Mouse (Mus musculus): ENCODE results near the gene Tenm3. TPM values are rescaled to one million over a fixed set of nuclear protein-coding genes. Genes with fewer than 3 reads are reported as not detected.
A peak's percentile ranks its signal among the peaks of the same experiment; 100 is the strongest.

The Tenm3 gene
- polyA plus RNA-seq, 1 experiment from 2014 or later = 49.8 TPM

GRCm38 (mm10) chr8:48310240-48310849 is 533.4 kb downstream of the Tenm3 start:
- no peak overlapping the region for H3K4me2 ChIP-seq (replicated peaks; ENCODE audit: low read depth, low read length)
- H3K4me1 ChIP-seq (replicated peaks; ENCODE audit: control insufficient read depth, insufficient read depth, low read length) = peaks cover 4% of the 10 kb centered on the region; the same call in 1 of the 2 replicates
- H3K27ac ChIP-seq (ENCODE audit: low read depth, low read length) = peak overlapping the region; percentile 17; the same call in 1 of the 2 replicates
- H3K9ac ChIP-seq (ENCODE audit: low read depth, low read length) = no peak overlapping the region
- H3K9me3 ChIP-seq (ENCODE audit: control insufficient read depth, low read length) = no peaks in the 10 kb centered on the region
- no peak overlapping the region for H3K4me3 ChIP-seq (ENCODE audit: low read depth, low read length)
- DNase-seq (ENCODE audit: low spot score) = peak; percentile 38
- WGBS = 51% methylated on average over 10 of the region's 10 CpGs
- H3K27me3 ChIP-seq (ENCODE audit: control insufficient read depth, insufficient read depth, low read length) = no peaks in the 10 kb centered on the region
- H3K36me3 ChIP-seq (ENCODE audit: control insufficient read depth, insufficient read depth, low read length) = no peaks in the 10 kb centered on the region
- 0 out of 2 replicates have a peak, but pooled peaks have one; percentile 41 for ATAC-seq (ENCODE audit: low FRiP score)

GRCm38 (mm10) chr8:48309191-48309987 is 534.4 kb downstream of the Tenm3 start:
- Histone ChIP-seq H3K4me3 (ENCODE audit: low read depth, low read length) (no peak overlapping the region), H3K27me3 (ENCODE audit: control insufficient read depth, insufficient read depth, low read length) (no peaks in the 10 kb centered on the region), H3K4me2 (replicated peaks; ENCODE audit: low read depth, low read length) (no peak overlapping the region), H3K27ac (ENCODE audit: low read depth, low read length) (no peak overlapping the region), H3K9ac (ENCODE audit: low read depth, low read length) (no peak overlapping the region), H3K36me3 (ENCODE audit: control insufficient read depth, insufficient read depth, low read length) (no peaks in the 10 kb centered on the region), H3K9me3 (ENCODE audit: control insufficient read depth, low read length) (no peaks in the 10 kb centered on the region), H3K4me1 (replicated peaks; ENCODE audit: control insufficient read depth, insufficient read depth, low read length) (peaks cover 4% of the 10 kb centered on the region; the same call in 1 of the 2 replicates)
- peak; percentile 25 for DNase-seq (ENCODE audit: low spot score)
- peak; percentile 67; the same call in 1 of the 2 replicates for ATAC-seq (ENCODE audit: low FRiP score)
- 57% methylated on average over 16 of the region's 16 CpGs for WGBS

GRCm38 (mm10) chr8:48304224-48304623 is 539.5 kb downstream of the Tenm3 start:
- whole genome bisulfite sequencing = 76% methylated on average over 7 of the region's 7 CpGs
- Histone ChIP-seq H3K36me3 (ENCODE audit: control insufficient read depth, insufficient read depth, low read length) (no peaks in the 10 kb centered on the region), H3K27ac (ENCODE audit: low read depth, low read length) (no peak overlapping the region), H3K9me3 (ENCODE audit: control insufficient read depth, low read length) (no peaks in the 10 kb centered on the region), H3K27me3 (ENCODE audit: control insufficient read depth, insufficient read depth, low read length) (no peaks in the 10 kb centered on the region), H3K4me2 (replicated peaks; ENCODE audit: low read depth, low read length) (no peak overlapping the region), H3K4me1 (replicated peaks; ENCODE audit: control insufficient read depth, insufficient read depth, low read length) (no peaks in the 10 kb centered on the region), H3K4me3 (ENCODE audit: low read depth, low read length) (no peak overlapping the region), H3K9ac (ENCODE audit: low read depth, low read length) (no peak overlapping the region)
- DNase-seq (ENCODE audit: low spot score) (no peak), ATAC-seq (ENCODE audit: low FRiP score) (no peak)

- H3K4me1 ChIP-seq (replicated peaks; ENCODE audit: control insufficient read depth, insufficient read depth, low read length) = no peaks in the 10 kb centered on the region
- no peak overlapping the region for H3K9ac ChIP-seq (ENCODE audit: low read depth, low read length)
- ATAC-seq (ENCODE audit: low FRiP score) (peak; percentile 49; the same call in 1 of the 2 replicates), DNase-seq (ENCODE audit: low spot score) (peak; percentile 27)
- H3K27me3 ChIP-seq (ENCODE audit: control insufficient read depth, insufficient read depth, low read length) = no peaks in the 10 kb centered on the region
- 61% methylated on average over 12 of the region's 12 CpGs for WGBS
- H3K27ac ChIP-seq (ENCODE audit: low read depth, low read length) = no peak overlapping the region
- no peaks in the 10 kb centered on the region for H3K36me3 ChIP-seq (ENCODE audit: control insufficient read depth, insufficient read depth, low read length)
- H3K4me3 ChIP-seq (ENCODE audit: low read depth, low read length) = no peak overlapping the region
- no peaks in the 10 kb centered on the region for H3K9me3 ChIP-seq (ENCODE audit: control insufficient read depth, low read length)
- no peak overlapping the region for H3K4me2 ChIP-seq (replicated peaks; ENCODE audit: low read depth, low read length)
Measured at GRCm38 (mm10) chr8:48300613-48301037, 543.1 kb downstream of the Tenm3 start.

GRCm38 (mm10) chr8:48300061-48300460 is 543.7 kb downstream of the Tenm3 start:
- ATAC-seq (ENCODE audit: low FRiP score) = no peak
- Histone ChIP-seq H3K4me3 (ENCODE audit: low read depth, low read length) (no peak overlapping the region), H3K4me2 (replicated peaks; ENCODE audit: low read depth, low read length) (no peak overlapping the region), H3K27ac (ENCODE audit: low read depth, low read length) (no peak overlapping the region), H3K9ac (ENCODE audit: low read depth, low read length) (no peak overlapping the region), H3K9me3 (ENCODE audit: control insufficient read depth, low read length) (no peaks in the 10 kb centered on the region), H3K4me1 (replicated peaks; ENCODE audit: control insufficient read depth, insufficient read depth, low read length) (no peaks in the 10 kb centered on the region), H3K27me3 (ENCODE audit: control insufficient read depth, insufficient read depth, low read length) (no peaks in the 10 kb centered on the region), H3K36me3 (ENCODE audit: control insufficient read depth, insufficient read depth, low read length) (no peaks in the 10 kb centered on the region)
- DNase-seq (ENCODE audit: low spot score) = no peak
- 53% methylated on average over 8 of the region's 8 CpGs for WGBS

- H3K27ac ChIP-seq (ENCODE audit: low read depth, low read length) = no peak overlapping the region
- H3K9me3 ChIP-seq (ENCODE audit: control insufficient read depth, low read length) = no peaks in the 10 kb centered on the region
- no peak for ATAC-seq (ENCODE audit: low FRiP score)
- no peaks in the 10 kb centered on the region for H3K27me3 ChIP-seq (ENCODE audit: control insufficient read depth, insufficient read depth, low read length)
- DNase-seq (ENCODE audit: low spot score) = no peak
- H3K36me3 ChIP-seq (ENCODE audit: control insufficient read depth, insufficient read depth, low read length) = no peaks in the 10 kb centered on the region
- H3K4me2 ChIP-seq (replicated peaks; ENCODE audit: low read depth, low read length) = no peak overlapping the region
- H3K4me3 ChIP-seq (ENCODE audit: low read depth, low read length) = no peak overlapping the region
- H3K9ac ChIP-seq (ENCODE audit: low read depth, low read length) = no peak overlapping the region
- H3K4me1 ChIP-seq (replicated peaks; ENCODE audit: control insufficient read depth, insufficient read depth, low read length) = no peaks in the 10 kb centered on the region
- WGBS = 67% methylated on average over 12 of the region's 12 CpGs
Measured at GRCm38 (mm10) chr8:48299341-48299740, 544.4 kb downstream of the Tenm3 start.

GRCm38 (mm10) chr8:48296371-48296770 is 547.4 kb downstream of the Tenm3 start:
- ATAC-seq (ENCODE audit: low FRiP score) (no peak), DNase-seq (ENCODE audit: low spot score) (no peak)
- Histone ChIP-seq H3K4me2 (replicated peaks; ENCODE audit: low read depth, low read length) (no peak overlapping the region), H3K36me3 (ENCODE audit: control insufficient read depth, insufficient read depth, low read length) (peaks cover 6% of the 10 kb centered on the region; the same call in 1 of the 2 replicates), H3K4me1 (replicated peaks; ENCODE audit: control insufficient read depth, insufficient read depth, low read length) (no peaks in the 10 kb centered on the region), H3K4me3 (ENCODE audit: low read depth, low read length) (no peak overlapping the region), H3K9me3 (ENCODE audit: control insufficient read depth, low read length) (no peaks in the 10 kb centered on the region), H3K27ac (ENCODE audit: low read depth, low read length) (no peak overlapping the region), H3K9ac (ENCODE audit: low read depth, low read length) (no peak overlapping the region), H3K27me3 (ENCODE audit: control insufficient read depth, insufficient read depth, low read length) (no peaks in the 10 kb centered on the region)
- WGBS = 96% methylated on average over 7 of the region's 7 CpGs

- no peaks in the 10 kb centered on the region for H3K4me1 ChIP-seq (replicated peaks; ENCODE audit: control insufficient read depth, insufficient read depth, low read length)
- no peak overlapping the region for H3K9ac ChIP-seq (ENCODE audit: low read depth, low read length)
- no peak for DNase-seq (ENCODE audit: low spot score)
- 77% methylated on average over 6 of the region's 6 CpGs for WGBS
- no peaks in the 10 kb centered on the region for H3K27me3 ChIP-seq (ENCODE audit: control insufficient read depth, insufficient read depth, low read length)
- H3K36me3 ChIP-seq (ENCODE audit: control insufficient read depth, insufficient read depth, low read length) = peaks cover 6% of the 10 kb centered on the region
- no peak overlapping the region for H3K27ac ChIP-seq (ENCODE audit: low read depth, low read length)
- no peak overlapping the region for H3K4me2 ChIP-seq (replicated peaks; ENCODE audit: low read depth, low read length)
- no peak for ATAC-seq (ENCODE audit: low FRiP score)
- H3K4me3 ChIP-seq (ENCODE audit: low read depth, low read length) = no peak overlapping the region
- no peaks in the 10 kb centered on the region for H3K9me3 ChIP-seq (ENCODE audit: control insufficient read depth, low read length)
Measured at GRCm38 (mm10) chr8:48295558-48295957, 548.2 kb downstream of the Tenm3 start.

All from hindbrain, embryonic 11.5 days (tissue).